Mouse (Mus musculus) heart, adult 2 months (tissue): ENCODE measurements around the gene Cmtr1.

Experiments
- CTCF ChIP-seq: fragments of 200-600 bp; IDR thresholded peaks from 2 replicates; pipeline ENCODE4 v1.8.1; 2022; ENCODE audit warnings: antibody characterized with exemption, mild to moderate bottlenecking, moderate library complexity
- EP300 ChIP-seq: fragments of 200-500 bp; IDR thresholded peaks from 2 replicates; pipeline ENCODE4 v1.6.1; 2011; ENCODE audit warnings: low read depth, low read length, control low read depth; ENCODE audit not compliant: insufficient read depth

GRCm38 (mm10) chr17:29731953-29732325, 71.5 kb downstream of the Cmtr1 start:
- TF ChIP-seq CTCF (no peak), EP300 (no peak)
